Mouse (Mus musculus): ENCODE results near the gene Dock10. TPM values are rescaled to one million over a fixed set of nuclear protein-coding genes. Genes with fewer than 3 reads are reported as not detected.

Gene Dock10
- polyA plus RNA-seq (2015; fragmentation: Nextera tagmentation; extraction: Ambion mirVana): 4.4 and 6.6 TPM in 2 replicates

DNA sequence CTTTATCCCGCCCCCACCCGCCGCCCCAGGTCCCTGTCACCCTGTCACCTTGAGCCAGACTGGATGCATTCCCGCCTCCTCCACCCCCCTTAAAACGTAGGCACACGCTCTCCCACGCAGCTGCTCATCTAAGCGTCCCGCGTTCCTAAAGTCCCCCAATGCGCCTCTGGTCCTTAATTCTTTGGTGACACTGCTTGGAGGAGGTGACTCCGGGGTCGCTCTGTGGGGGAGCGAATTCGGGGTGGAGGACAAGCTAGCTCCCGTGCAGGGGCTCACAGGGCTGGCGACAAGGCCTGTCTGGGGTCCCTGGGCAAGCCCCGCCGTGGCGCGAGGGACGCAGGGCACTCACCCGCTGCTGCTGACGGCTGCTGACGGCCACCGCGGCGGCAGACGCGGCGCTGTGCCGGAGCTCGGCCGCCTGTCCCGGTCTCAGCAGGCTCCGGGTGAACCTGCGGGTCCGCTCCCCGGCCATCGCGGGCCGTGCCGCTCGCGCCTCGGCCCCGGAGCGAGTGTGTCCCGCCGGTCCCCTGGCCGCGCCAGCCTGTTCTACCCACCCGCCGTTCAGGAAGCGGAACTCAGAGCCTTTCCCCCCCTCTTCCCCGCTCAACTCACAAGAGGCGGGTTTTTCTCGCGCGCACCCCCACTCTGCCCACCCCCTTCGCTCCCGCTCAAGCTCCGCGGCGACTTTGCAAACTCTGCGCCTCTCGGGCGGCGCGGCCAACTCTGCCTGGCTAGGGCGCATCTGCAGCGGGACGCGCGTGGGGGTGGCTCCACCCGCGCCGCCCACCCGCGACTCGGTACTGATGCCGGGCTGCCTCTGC lies at the start of gene Dock10:
Dock10 (minus strand) TSS at position 551 of the 821 bp plus-strand sequence.

DNA sequence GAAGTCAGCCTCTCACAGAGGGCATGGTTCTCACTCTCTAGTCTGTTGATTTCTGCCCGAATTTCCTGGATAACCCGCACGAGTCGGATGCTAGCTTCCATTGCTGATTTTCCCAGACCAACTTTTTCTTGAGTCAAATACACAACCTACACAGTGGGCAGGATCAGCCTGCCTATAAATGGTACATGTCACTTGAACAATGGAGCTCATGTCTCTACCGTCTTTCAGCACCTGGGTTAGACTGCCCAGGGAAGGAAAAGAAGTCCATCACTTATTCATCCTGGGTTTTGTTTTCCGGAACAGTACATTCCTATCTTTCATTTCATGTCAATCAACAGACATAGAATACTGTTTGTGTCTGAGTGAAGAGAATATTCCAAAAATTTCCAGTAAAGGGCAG lies 297.0 kb downstream of the Dock10 start, which contains the start of gene Gm45261:
Gm45261 (minus strand) TSS at position 101 of the 400 bp plus-strand sequence.

Measured in adrenal gland, postnatal 0 days (tissue).